Mouse (Mus musculus) CD4-positive, CD25-positive, alpha-beta regulatory T cell, adult 4 months (primary cell): Measurements from ENCODE around the gene Psg19. TPM values are rescaled to one million over a fixed set of nuclear protein-coding genes. Genes with fewer than 3 reads are reported as not detected.
A peak's percentile ranks its signal among the peaks of the same experiment; 100 is the strongest.
"Not testable (repeated sequence)": the region's sequence is repeated elsewhere in the genome, so short reads cannot be mapped to it uniquely, and the experiment has no call there.

Experiments used
- ATAC-seq: one replicate; pipeline ENCODE4 v1.8.0; 2017
- polyA plus RNA-seq, 2 experiments: library from polyadenylated mRNA; unstranded; fragments of 100-300 nt; shearing (Covaris generic); gene quantifications; one replicate each; pipeline ENCODE4 v1.2.1; 2017

The Psg19 gene
- not detected for polyA plus RNA-seq

DNA sequence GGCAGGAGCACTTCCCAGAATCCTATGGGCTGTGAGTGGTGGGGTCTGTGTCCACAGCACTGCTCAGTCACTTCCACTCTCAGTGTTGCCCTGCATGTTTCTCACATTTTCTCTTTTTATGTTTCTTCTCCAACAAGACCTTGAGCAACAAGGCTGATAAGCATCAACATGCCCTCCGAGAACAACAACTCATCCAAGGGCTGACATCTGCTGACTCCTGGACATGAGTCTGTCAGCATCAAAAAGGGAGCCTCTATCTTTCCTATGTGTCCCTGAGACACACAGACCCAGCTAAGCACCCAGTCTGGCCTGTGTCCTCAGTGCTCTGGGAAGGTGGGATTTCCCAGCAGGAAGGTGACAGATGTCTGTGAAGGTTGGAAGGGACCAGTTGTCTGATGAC lies at the start of gene Psg19:
TSS of gene Psg19 (minus strand) at position 101 of the 400 bp plus-strand sequence.
- ATAC-seq = no peak

DNA sequence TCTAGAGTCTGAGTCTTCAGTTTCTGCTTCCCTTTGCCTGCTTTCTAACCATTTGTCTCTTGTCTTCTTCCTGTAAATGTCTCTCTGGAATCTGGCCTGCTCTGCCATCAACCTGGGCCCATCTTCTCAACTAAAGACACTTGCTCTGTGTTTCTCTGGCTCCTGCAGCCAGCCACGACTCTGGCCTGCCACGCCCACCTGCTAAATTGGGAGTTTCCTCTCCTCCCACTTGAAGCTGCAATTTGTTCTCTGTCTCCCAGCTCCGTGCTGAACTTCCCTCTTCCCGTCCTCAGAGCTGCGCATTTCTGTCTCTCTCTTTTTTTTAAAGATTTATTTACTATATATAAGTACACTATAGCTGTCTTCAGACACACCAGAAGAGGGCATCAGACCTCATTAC lies 46.5 kb upstream of the Psg19 start:
- no peak for ATAC-seq

DNA sequence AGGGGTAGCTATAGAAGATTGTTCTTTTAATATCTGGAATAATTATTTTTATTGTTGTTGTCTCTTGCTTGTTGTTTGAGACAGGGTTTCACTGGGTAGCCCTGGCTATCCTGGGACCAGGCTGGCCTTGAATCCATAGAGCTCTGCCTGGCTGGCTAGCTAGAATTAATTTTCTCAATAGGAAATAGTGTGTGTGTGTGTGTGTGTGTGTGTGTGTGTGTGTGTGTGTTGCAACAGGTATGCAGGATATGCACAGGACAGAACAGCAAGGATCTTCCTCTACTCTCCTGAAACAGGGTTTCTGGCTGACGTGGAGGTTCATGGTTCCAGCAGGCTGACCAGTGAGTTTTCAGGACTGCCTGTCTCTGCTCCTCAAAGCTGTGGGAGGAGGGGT lies 42.9 kb upstream of the Psg19 start:
- ATAC-seq = no peak

- ATAC-seq = peak; percentile 91
Measured at GRCm38 (mm10) chr7:18840386-18841173, 42.3 kb upstream of the Psg19 start.

- ATAC-seq = no peak
Measured at GRCm38 (mm10) chr7:18839865-18840264, 41.5 kb upstream of the Psg19 start, which contains the start of gene Mill2. Gene Mill2 (plus strand): TSS chr7:18839966.

DNA sequence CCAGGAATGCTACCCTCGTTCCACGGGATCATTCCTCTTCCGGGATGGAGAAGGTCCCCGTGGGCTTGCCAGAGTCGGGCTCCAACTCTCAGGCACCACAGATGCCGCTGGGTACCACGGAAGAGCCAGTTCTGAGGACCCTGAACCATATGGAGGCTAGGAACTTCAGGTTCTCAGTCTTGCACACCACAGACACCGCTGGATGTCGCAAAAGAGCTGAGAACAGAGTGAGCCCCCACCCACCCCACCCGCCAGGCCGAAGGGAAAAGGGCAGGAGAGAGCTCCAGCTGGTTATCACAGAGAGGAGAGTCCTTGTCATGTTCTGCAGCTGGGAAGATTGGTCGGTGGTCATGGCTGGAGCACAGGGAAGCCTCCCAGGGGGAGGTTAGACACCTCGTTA lies 34.0 kb upstream of the Psg19 start:
- no peak for ATAC-seq

DNA sequence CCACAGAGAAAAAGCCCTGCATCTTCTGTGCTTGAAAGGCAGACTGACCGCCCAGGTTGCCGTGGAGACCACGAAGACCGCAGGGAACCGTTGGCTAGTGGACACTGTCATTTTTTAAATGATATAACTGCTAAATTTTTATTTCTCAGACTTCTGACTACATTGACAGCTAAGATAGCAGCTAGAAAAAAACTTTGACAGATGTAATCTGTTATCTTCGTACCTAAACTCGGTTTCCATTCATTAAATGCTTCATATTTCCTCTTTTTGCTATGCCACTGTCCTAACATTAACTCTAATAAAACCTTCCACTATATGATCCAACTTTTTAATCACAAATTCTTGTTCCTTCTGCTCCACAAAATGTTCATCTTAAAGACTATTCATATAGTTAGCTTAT lies 31.2 kb upstream of the Psg19 start:
- ATAC-seq = no peak

DNA sequence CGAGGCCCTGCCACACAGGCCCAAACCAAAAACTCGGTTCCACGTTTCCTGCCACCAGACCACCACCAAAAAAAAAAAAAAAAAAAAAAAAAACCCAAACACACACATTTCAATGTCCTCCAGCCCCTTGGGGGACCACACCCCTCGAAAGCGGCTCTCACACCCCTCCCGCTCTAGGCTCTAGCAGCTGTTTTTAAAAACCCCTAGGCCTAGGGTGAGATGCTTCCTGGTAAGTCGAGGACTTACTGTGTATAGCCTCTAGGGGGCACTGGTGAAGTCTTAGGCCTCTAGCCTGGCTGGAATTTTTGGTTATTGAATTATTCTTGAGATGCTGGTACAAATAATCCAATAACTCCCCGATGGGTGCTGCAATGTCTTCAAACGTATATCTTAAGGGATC lies 30.3 kb upstream of the Psg19 start:
- peak; percentile 45 for ATAC-seq

- no peak for ATAC-seq
Measured at GRCm38 (mm10) chr7:18827792-18828546, 29.6 kb upstream of the Psg19 start.

- no peak for ATAC-seq
Measured at GRCm38 (mm10) chr7:18821507-18821906, 23.2 kb upstream of the Psg19 start, which contains the start of gene Psg17. Gene Psg17 (minus strand): TSS chr7:18821607.

DNA sequence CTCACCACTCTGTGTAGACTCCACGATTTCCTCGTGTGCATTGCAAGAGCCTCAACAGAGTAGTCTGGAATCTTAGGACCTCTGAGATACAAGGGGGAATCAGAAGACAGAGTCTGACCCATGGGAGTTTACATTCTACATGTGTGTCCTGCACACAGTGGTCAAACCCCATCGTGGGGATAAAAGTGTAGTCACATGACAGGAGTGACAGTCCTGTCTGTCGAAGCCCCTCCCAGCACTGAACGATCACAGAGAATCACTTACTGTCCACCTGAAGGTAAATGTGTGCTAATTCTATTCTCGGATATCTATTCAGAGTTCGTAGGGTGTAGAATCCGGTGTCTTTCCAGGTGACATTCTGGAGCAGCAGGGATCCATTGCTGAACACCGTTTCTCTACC lies 20.0 kb upstream of the Psg19 start:
- no peak for ATAC-seq

DNA sequence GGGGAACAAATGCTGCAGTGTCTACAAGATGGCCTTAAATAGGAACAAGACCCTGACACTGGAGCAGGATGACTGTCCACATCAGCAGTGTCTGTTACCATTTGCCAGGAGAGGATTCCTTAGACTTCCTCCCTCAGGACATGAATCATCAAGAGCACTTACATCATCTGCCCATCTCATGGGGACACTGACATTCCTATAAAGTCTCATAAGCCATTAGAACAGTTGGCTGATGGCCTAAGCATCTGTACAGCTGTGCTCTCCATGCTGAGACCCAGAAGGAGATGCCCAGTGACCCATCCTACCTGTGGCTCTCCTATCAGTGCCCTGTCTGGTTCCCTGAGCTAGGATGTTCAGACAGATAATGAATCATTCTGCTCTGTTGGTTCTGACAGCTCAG lies 5.2 kb upstream of the Psg19 start:
- ATAC-seq = no peak

- ATAC-seq = no peak
Measured at GRCm38 (mm10) chr7:18799129-18799528, 809 bp upstream of the Psg19 start.

DNA sequence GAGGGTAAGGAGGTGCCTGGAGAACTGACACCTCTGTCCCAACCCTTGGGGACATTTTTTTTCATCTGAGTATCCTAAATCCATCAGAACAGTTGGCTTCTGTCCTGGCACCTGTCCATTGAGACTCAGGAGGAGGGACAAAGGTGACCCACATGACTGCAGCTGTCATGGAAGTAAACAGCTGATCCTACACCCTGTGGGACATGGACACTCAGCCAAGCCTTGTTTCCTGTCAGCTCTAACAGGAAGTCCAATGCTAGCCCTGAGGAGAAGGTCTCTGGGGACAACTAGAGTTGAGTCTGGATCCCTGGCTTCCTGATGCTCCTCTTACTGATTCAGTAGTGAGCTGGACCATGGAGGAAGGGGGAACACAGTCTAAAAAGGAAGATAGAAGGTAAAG lies 7.6 kb downstream of the Psg19 start:
- ATAC-seq = not testable (repeated sequence)

GRCm38 (mm10) chr7:18781301-18781700 lies 17.0 kb downstream of the Psg19 start:
- ATAC-seq = not testable (repeated sequence)

DNA sequence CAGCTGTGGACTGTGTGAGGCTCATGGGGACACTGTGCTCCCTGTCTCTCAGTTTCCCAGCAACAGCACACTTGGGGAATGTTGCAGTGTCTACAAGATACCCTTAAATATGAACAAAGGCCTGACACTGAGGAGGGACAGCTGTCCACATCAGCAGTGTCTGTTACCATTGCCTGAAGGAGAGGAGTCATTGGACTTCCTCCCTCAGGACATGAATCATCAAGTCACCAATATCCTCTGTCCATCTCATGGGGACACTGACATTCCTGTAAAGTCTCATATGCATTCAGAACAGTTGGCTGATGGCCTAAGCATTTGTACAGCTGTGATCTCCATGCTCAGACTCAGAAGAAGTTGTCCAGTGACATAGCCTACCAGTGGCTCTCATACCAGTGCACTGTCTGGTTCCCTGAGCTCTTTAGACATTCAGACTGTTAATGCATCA lies 19.0 kb downstream of the Psg19 start:
- no peak for ATAC-seq

DNA sequence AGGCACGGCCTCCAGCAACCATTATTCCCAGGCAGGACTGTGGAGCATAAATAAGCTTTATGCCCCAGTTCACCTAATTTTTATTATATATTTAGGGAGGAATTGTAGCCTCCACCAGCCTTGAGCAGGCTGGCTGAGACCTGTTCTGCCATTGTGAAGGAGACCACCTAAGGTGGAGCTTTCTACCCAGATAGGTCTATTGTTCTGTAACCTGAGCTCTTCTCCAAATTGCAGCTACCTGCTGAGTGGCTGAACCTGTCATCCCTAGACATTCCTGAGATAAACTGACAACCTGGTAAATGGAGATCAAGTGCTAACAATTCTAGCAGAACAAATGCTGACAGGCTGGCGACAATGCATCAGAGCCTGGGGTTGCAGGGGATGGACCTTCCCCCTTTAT lies 35.4 kb downstream of the Psg19 start:
- not testable (repeated sequence) for ATAC-seq

- not testable (repeated sequence) for ATAC-seq
Measured at GRCm38 (mm10) chr7:18760152-18760551, 38.2 kb downstream of the Psg19 start.

DNA sequence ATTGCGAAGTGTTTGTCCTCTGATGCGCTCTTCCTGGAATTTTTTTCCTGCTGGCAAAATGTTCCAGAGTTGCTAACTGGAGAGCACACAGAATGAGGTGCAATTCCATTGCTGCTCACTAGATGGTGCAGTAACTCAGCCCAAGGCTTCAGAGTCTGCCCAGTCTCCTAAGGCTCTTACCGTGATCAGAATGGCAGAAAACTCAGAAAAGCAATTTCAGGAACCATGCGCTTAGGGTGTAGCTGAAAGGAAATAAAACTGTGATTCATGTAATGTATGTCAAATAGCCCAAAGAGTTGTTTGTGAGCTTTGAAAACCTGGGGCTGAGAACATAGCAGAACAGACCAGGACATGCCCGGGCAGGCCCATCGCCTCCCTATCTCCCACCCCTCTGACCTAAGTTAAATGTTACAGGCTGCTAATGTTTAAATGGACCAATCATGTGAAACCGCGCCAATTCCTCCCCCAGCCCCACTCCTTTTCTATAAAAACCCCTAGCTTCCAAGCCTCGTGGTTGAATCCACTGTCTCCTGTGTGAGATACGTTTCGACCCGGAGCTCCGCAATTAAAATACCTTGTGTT lies 48.3 kb downstream of the Psg19 start:
- peak; percentile 75 for ATAC-seq

DNA sequence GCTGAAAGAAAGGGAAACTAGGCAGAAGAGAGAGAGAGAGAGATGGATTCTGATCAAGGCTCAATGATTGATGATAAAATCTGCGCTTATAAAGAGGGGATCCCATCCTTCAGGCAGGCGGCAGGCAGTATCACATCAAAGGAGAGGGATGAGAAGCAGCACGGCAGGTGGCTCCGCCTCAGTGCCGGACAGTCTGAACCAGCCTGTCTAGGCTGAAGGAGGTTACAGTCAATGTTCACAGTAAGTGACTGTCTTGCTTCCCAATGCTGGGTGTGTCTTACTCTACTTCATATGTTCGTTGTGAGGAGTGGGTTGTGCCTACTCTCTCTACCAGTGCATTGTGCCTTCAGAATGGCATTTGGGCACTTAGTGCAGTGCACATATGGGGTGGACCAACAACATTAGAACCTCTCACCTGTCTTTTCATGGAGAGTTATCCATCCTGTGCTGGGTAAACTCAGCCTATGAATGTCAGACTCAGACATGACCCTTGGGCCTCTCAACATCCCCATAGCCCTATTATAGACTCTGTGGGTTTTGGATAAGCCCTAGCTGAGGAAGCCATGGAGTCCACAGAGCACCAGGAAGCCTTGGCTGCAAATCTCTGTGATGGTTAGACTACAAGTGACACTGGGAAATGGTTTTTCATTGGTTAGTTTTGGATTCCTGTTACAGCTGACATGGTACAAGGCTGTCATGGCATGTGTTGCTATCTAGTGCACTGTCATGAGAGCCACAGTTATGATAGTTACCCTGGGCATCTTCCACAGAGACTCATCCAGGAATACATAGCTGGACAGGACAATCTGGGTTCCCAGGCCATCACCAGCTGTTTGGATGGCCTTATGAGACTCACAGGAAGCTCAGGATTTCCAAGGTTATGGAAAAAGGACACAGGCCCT lies 49.1 kb downstream of the Psg19 start:
- ATAC-seq = no peak

- not testable (repeated sequence) for ATAC-seq
Measured at GRCm38 (mm10) chr7:18747420-18747819, 50.9 kb downstream of the Psg19 start.

DNA sequence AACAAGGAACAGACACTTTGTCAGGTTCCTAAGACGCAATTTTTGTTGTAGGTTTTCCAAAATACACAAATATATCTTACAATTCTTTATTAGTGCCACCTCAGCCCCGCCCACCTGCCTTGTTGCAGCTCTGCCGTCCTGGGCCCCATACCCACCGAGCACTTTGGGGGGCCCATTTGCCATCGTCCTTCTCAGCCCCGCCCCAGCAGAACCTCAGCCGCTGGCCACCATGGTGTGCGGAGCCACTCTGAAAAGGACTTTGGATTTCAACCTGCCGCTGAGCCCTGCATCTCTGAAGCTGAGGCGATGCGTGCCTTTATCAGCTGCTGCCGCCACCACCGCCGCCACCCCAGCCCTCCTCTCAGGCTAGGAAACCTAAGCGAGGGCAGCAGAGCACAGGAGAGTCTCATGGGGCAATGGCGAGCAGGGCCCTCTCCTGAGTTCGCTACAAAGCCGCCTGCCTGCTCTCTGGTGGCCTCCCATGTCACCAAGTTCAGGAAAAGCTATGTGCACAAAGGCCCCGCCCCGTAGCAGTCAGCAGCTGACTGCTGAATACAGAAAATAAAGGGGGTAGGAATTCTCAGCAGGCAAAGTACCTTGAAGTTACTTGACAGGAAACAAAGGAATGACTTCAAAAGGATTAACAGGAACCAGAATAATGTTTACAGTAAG lies 52.0 kb downstream of the Psg19 start:
- no peak for ATAC-seq
